Mouse (Mus musculus): ENCODE measurements around the gene Tmem151b.

Tmem151b gene

DNA sequence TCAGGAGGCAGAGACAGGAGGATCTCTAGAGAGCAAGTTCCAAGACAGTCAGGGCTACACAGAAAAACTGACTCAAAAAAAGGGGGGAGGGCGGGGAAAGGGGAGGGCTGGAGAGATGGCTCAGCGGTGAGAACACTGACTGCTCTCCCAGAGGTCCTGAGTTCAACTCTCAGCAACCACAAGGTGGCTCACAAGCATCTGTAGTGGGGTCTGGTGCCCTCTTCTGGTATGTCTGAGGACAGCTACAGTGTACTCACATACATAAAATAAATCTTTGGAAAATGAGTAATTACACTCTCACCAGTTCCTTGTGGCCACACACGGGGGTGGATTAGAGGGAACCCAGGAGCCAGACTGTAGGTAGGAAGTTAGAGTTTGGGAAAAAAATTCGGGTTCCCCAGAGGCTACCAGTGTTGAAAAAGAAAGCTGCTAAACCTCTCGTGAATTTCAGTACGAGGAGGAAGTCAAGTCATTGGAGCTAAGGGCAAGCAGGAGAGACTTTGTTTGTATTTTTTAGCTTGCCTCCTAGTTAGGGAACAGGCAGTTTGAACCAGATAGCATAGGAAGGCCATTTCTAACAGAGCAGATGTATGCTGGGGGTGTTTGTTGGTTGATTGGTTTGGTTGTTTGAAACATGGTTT, 33.4 kb upstream of the Tmem151b start:
- peak; percentile 58 for DNase-seq

DNA sequence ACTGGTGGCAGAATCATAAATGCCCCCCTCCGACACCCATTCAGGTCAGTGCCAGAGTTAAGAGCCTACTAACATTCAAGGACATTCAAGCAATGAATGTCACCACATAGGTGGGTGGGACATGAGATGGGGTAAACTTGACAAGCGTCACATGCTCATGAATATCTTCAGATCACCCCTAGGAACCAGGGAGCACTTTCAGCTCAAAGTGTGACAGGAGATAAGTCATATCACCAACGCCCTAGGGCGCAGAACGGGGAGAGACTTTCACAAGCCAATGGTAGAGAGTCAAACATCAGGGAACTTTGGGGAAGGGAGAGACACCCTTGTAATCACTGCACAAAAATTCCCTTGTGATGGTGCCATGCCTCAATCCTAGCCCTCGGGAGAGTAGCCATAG, 32.7 kb upstream of the Tmem151b start:
- no peak for DNase-seq

DNA sequence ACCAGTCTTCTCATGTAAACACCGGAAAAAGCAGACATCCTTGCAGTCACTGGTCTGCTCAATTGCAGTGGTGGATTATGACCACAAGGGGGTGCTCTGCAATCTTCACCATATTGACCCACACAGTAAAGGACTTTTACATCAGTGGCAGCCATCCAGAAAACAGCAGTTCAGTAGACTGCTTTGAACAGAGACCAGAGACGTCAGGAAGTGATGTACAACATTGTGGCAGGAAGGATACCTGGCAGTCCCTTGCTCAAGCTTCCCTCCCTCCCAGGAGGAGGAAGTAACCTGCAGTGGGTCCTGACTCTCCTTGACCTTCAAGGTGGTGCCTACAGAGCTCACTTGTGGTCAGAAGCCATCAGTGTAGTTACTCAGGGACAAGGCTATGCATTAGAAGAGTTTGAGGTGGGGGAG, 32.1 kb upstream of the Tmem151b start:
- peak; percentile 79 for DNase-seq

DNA sequence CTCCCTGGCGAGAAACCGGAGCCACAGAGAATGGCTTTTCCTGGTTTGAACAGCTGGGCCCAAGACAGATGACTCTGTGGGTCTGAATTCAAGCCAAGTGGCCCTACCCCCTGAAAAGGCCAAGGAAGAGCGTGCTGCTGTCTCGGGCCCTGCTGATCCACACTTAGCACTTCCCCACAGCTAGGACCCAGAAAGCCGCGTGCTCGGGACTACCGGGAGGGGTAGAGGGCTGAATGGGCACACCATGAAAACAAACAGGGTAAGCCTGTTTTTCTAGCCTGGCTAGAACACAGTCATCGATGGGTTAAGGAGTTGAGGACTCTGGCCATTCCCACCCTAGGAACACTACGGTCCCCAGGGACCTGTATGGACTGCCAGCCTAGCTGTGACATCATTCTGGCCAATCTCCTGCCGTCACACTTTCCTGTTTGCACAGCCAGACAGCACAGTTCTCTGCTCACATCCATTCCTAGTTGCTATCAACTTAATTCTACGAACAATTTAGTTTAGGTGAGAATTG, 31.5 kb upstream of the Tmem151b start:
- no peak for DNase-seq

DNA sequence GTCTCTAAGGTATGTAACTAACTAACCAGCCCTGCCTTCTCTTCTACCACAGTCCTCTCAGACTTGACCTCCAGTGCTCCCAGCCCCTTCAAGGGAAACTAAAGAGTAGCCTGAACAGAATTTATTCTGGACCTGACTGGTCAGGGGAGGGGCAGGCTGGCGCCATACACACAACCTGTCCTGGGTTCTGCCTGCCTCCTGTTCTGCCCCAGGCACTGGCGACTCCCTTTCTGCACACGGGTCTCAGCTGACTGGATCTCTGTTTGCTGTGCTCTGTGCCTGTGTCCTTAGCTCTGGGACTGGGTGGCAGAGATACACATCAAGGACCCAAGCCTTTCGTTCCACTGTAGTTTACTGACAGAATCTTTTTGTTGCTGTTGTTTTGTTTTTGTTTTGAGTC, 30.1 kb upstream of the Tmem151b start:
- DNase-seq: no peak

DNA sequence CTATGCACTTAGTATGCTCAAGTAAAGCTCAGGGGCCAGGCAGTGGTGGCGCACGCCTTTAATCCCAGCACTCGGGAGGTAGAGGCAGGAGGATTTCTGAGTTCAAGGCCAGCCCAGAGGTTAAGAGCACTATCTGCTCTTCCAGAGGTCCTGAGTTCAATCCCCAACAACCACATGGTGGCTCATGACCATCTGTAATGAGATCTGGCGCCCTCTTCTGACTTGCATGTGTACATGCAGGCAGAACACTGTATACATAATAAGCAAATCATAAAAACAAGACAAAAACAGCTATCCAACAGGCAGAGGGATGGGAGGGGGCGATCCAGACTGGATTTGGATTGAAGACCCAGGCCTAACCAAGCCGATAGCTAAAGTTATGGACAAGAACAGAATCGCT, 29.4 kb upstream of the Tmem151b start:
- DNase-seq: peak; percentile 54

DNA sequence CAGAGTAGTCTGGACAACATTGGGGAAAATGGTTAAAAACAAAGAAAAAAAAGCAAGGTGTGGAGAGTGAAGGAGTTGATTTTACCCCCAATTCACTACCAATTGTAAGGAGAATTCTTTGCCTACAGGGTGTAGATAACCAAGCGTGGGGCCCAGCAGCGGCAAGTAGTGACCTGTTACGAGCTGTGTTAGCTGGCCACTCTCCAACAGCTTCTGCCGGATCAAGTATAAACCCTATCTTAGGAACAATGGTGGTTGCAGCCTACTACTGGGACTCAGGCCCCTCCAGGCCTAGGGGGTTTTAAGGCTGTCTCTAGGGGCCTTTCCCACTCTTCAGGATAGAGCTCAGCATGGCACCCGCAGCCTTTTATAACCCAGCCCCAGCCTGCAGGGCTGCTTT, 28.8 kb upstream of the Tmem151b start:
- no peak for DNase-seq

DNA sequence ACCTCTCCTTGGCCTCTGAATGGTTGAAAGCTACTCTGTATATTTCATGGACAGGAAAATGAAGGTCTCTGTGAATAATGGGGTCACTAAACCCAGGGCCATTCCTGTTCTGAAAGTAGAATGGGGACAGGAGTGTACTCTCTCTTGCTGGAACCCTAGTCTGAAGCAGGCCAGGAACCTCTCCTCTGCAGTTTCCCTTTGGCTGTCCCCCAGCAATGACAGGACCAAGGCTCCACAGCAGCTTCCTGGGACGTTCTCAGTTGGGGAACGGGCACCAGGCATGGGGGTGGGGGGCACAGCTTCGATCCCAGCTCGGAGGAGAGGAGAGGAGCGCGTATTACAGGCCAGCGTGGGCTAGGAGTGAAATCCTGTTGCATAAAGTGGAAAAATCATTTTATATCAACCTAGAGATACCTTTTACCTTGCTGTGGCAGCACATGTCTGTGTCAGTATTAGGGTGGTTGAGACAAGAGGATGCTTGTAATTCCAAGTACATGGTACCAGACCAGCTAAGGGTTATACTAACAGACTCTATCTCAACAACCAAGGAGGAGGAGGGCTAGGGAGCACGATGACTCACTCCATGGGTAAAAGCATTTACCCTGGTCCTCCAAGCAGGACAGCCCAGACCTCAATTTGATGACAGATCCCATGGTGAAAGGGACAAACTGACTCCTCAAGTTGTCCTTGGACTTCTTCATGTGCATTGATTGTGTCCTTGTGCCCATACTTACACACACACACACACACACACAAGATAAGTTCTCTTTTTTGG, 25.8 kb upstream of the Tmem151b start:
- DNase-seq: no peak

DNA sequence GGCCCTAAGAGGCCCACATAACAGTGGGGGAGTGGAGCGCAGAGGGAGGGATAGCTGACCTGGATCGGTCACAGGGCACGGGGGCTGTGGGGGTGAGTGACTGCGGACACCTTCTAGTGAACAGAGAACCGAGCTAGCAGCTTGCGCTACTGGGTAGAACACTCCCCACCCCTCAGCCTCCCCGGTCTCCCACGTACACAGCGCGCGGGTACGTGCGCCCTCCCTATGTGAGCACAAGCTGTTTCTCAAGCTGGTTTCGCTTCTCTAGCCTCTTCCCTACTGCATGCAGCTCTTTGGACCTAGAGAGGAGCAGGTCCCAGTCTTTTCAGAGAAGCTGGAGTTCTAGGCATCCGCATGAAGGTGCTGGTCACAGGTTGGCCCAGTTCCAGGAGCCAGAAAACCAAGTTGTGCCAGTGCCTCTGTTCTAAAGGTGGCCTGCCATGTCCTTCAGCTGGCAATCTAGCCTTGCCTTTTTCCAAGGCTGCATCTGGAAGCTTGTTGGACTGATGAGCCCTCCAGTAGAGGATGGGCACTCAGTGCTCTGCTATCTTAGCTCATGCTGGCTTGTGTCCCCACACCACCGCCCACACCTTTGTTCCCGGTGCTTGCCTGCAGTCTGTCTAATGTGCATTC, 24.8 kb upstream of the Tmem151b start:
- peak; percentile 81 for DNase-seq

DNA sequence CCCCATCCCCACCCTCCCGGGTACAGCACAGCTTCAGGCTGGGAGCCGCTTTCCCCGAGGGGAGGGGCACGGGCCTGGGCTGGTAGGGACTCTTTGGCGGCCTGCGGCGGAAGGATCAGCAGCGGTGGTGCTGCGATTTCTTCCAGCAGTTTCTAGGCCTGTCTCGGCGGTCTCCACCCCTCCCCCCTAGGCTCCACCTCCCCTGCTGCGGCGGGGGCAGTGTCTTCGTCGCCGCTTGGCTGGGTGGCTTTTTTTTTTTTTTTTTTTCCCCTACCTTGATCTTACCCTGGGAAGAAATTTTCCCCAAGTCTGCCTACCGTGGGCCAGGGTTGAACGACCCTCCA, 24.3 kb upstream of the Tmem151b start:
- peak; percentile 98 for DNase-seq

DNA sequence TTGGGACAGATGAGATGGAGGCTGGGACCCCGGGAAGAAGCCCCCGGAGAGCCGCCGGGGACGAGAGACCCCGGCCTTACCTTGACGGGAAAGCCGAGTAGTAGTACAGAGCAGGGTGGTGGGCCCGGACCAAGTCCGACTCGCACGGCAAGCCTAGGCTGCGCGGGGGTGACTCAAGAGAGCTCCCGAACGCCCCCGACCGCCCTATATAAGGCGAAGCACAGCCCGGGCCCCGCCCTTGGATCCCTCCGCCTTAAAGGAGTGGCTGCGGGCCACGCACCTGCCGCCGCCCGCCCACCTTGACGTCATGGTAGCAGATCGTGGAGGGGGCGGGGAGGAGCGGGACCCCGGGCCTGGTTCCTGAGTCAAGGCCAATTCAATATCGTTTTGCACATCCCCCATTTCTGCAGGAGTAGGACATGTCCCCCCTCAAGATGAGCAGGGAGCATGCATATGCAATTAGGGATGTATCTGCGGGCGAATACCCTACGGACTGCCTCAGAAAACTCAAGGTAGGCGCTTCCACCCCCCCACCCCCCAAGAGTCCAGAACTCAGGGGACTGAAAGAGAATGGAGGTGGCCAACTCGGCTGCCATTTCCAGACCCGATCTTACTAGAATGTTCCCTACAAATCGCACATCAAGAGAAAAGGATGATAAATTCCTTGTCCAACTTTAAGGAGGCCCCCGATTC, 23.8 kb upstream of the Tmem151b start, which contains the start of gene Hsp90ab1:
TSS of gene Hsp90ab1 (minus strand) at position 185 of the 693 bp plus-strand sequence.
- DNase-seq: peak; percentile 100

DNA sequence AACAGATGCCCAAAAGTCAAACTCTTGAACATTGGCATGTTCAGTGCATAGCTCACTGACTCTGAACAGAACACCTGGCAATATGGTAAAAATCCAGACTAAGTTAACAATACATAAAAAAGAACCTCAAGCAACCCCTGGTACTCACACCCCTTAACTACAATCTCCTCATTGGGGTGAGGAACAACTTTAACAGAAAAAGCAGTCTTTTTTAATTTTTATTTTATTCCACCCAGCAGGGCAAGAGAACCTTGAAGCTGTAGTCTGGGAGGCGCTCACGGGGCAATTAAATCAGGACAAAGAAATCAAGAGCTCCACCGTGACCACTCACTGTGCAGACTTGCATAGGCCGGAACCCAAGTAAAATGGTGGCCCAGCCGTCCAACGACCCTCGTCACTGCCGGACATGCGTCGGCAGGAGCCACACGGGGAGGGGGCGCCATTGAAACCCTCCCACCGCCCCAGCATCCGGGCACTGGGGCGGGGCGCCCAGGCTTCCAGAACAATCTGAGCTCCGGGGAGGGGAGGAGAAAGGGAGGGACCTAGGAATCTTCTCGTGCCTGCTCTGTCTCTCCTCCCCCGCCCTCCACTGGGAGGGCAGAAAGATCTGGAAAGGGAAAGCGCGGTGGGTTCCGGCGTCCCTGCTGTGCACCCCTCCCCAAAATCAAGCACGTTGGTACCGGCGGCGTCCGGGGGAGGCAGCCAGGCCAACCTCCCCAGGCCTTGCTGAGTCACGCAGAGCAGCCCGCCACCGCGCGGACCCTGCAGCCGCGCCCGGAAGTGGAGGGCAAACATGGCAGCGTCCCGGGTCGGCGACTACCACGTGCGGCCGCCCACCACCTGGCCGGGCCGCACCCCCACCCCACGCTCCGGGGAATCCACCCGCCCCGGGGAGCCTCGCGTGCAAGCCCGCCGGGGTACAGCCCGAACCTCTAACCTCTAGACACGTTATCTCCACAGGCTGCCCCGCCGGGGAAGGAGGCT, 22.9 kb upstream of the Tmem151b start:
- DNase-seq: peak; percentile 80

DNA sequence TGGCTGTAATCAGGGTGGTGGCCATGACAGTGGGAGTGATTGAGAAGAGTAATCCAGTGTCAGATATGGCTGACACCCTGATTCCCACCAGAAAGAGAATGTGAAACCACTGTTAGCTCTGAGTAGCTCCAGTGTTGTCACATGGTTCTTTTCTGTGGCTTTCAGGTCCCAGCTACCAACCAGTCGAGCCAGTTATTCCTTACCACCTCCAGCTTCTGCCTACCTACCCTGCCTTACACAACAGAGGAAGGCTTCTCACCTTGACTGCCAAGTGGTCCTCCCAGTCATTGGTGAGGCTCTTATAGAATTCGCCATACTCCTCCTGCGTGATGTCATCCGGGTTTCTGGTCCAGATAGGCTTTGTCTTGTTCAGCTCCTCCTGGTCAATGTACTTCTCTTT, 20.5 kb upstream of the Tmem151b start:
- no peak for DNase-seq

DNA sequence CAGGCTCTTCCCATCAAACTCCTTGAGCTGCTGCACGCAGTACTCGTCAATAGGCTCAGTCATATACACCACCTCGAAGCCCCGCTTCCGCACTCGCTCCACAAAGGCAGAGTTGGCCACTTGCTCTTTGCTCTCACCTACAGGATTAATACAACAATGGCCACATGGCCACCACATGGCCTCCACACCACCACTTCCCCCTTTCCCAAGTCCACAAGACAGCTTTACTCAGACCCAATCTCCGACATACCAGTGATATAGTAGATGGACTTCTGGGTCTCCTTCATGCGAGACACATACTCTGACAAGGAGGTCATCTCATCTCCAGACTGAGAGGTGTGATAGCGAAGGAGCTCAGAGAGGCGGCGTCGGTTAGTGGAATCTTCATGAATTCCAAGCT, 19.5 kb upstream of the Tmem151b start:
- no peak for DNase-seq

DNA sequence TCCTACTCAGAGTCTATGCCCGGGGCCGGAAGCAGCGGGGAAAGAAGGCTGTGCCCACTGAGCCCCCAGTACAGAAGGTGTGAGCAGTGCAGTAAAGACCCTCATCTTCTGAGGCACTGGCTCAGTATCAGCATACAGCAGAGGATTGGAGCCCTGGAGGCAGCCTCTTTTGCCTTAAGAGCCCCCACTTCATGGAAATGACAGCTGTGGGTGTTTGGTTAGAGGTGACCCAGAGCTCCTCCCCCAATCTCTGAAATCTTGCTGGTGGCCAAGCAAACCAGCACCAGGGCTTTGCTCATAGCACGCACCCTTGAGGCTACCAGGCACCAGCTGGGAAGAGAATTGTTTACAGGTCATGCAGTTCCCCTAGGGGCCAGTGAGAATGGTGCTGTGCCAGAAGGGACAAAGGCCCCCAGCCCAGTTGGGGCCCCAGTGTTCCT, 17.7 kb upstream of the Tmem151b start:
- DNase-seq: no peak

DNA sequence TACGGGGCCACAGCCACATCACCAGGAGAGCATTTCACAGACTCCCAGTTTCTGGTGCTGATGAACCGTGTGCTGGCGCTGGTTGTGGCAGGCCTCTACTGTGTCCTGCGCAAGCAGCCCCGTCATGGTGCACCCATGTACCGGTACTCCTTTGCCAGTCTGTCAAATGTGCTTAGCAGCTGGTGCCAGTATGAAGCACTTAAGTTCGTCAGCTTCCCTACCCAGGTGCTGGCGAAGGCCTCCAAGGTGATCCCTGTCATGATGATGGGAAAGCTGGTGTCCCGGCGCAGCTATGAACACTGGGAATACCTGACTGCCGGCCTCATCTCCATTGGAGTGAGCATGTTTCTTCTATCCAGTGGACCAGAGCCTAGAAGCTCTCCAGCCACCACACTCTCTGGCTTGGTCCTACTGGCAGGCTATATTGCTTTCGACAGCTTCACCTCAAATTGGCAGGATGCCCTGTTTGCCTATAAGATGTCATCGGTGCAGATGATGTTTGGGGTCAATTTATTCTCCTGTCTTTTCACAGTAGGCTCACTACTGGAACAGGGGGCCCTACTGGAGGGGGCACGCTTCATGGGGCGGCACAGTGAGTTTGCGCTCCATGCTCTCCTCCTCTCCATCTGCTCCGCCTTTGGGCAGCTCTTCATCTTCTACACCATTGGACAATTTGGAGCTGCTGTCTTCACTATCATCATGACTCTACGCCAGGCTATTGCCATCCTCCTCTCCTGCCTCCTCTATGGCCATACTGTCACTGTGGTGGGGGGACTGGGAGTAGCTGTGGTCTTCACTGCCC, 17.1 kb upstream of the Tmem151b start:
- no peak for DNase-seq

DNA sequence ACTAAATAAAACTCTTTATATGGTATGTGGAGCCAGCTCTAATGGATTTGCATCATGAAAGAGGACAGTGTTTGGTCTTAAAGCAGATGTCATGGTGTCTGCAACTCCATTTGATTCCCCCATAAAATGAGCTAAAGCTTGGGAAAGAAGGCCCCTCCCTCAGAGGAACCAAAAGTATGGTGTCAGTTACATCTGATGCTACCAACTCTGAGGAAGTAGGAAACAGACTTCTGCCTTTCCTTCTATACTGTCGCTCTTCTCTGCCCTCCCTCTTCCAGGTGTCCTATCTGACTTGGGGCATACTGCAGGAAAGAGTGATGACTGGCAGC, 16.5 kb upstream of the Tmem151b start:
- DNase-seq: no peak

DNA sequence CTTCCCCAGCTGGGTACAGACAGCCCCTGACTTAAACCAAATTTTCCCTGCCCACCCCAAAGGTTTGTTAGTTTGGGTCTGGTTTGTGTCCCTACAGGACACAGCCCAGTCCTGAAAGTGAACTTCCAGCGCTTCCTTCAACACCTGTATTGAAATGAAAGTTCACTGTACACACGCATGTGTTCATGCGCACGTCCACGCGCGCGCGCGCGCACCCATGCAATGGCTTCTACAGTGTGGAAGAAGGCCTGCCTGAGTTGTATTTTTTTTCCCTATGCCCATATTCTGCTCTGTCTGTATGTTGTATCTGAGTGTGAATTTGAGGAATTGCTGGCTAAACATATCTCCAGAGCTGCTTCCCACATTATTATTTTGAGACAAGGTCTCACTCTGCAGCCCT, 15.6 kb upstream of the Tmem151b start:
- no peak for DNase-seq

DNA sequence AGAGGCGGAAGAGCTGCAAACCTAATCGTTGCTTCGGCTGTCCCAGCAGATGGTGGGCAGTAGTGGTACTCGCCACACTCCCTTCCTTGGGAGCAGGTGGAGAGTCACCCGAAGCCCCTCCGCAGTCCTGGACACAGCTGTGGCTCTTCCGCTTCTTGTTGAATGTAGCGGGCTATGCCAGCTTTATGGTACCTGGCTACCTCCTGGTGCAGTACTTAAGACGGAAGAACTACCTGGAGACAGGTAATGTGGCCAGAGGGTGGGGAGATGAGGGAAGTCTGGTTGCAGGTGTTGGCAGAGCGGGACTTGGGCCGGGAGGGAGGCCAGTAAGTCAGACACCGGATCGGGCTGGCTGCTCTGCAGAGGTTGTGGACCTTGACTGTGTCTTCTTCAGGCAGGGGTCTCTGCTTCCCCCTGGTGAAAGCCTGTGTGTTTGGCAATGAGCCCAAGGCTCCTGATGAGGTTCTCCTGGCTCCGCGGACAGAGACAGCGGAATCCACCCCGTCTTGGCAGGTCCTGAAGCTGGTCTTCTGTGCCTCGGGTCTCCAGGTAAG, 15.1 kb upstream of the Tmem151b start:
- DNase-seq: no peak

DNA sequence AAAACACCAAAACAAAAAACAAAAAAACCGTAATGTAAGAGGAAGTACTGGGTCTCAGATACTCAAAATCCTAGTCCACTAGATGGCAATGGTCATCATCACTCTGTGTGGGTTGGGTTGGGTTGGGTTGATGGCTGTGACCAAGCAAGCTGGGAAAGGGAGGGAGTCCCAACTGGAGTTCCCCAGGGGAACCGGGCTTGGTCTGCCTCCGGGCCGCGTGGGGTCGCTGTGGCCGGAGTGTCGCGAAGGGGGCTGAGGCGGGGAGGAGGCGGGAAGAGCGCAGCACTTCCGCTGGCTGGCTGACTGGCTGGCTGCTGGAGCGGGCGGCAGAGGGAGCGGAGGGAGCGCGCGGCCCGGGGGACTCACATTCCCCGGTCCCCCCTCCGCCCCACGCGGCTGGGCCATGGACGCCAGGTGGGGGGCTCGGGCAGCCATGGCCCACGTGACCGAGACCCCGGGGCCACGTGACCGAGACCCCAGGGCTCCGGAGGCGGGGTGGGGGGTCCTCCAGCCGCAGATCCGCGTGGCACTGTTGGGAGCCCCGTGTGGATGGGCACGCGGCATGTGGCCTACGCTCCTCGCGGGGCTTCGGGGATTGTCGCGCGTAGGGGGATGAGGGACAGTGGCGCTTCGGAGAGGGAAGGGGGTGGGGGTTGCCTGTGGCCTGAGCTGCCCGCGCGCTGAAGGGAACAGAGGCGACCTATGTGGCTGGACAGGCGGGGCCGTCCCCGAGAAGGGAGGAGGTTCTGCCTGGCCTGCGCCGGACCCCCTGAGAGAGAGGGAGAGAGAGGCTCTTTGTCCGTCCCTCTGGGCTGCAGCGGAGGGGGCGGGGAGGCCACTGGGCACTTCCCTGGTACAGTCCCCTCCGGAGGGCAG, 14.4 kb upstream of the Tmem151b start, which contains the start of gene Slc35b2:
TSS of gene Slc35b2 (plus strand) at position 220 of the 876 bp plus-strand sequence.
- DNase-seq: peak; percentile 93

Data from thymus, postnatal 25 days (tissue).